Mouse (Mus musculus): ENCODE results near the gene D030056L22Rik.

D030056L22Rik gene

DNA sequence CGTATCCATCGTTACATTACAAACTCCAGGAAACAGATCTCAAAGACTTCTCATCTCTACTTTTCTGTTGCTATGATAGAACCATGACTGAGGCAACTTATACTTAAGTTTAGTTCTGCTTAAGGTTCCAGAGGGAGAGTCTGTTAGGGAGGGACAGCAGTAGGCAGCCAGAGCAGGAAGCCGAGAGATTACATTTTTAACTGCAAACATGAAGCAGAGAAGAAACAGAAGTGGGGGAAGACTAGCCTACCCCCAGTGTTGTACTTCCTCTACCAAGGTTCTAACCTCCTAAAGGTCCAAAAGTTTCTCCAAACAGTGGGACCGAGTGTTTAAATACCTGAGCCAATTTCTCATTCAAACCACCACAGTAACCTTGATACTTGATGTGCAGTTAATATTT lies 22.9 kb downstream of the D030056L22Rik start:
- DNase-seq: no peak

DNA sequence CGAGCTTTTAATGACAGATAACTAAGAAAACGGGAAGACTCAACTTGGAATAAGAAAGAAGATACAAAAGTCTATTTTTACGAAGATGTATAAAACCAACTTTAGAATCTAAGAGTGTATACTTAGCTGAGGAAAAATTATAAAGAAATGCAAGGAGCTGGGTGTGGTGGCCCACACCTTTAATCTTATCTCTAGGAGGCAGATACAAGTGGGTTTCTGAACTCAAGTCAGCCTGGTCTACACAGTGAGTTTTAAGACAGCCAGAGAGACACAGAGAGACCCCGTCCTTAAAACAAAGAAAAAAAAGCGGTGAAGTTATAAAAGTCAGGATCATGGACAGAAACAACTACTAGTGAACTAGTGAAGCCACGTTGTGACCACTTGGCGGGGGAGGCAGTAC lies 26.2 kb downstream of the D030056L22Rik start:
- no peak for DNase-seq

DNA sequence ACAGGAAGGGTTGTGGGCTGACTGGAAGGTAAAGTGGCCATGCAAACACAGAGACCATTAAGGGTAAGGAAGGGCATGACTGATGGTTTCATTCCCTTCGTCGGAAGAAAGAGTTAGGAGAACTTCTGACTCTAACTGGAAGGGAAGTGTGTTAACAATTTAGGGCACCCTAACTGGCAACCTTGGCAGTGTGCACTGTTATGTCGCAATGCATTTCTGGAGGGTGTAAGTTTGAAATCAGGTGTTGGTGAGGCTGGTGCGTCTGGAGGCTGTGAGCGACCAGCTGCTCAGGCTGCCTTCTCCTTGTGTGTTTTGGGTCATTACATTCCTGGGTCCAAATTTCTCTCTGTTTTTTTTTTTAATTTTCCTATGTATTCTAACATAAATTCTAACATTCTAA lies 31.0 kb downstream of the D030056L22Rik start:
- DNase-seq: peak; percentile 41

GRCm38 (mm10) chr19:18746576-18747340 lies 33.8 kb downstream of the D030056L22Rik start:
- no peak for DNase-seq

DNA sequence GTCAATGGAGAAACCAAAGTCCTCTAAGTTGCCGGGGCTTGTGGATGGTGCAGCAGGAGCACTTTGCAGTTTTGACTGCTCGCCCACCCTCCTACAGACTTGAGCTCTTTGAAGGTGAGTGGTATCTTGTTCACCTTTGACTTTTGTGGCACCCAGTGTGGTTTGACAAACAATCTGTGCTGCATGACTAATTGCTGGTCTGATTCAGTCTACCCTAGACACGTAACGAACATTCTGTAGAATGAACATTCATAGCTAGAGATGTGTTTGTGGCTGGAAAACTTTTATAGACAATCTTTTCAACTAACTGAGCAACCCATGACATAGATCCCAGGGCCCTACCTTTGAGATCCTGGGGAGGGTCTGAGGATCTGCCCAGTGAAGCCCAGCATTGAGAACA lies 34.4 kb downstream of the D030056L22Rik start:
- DNase-seq: no peak

DNA sequence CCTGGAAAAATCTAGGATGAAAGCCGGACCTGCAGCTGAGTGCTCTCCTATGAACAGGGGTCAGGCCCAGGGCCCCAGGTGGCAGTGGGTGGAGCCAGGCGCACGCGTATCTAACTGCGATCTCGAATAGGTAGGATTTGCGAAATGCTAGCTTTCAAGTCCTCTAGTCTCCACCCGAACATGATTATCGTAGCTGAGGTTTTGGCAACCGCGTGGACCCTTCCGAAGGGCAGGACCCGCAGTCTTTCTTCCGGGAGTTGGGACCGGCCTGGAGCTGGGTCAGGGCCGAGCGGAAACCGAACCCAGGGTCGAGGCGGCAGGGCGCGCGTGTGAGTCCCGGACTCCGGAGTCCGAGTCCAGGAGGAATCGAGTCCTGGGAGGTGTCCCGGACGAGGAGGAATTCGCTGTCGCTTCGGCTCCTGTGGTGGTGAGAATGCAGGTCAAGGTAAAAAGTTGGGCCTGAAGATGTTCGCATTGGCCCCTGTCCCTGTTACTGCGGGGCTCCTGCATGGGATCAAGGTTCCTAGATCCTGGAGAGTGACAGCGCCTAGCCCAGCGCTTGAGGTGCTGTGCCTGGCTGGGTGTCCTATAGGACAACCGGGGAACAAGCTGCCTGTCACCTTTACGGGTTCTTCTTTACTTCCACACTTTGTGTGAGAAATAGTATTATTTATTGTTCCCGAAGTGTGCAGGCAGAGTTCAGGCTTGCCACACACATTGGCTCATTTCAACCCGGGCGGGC lies 36.8 kb downstream of the D030056L22Rik start, which contains the start of gene Trpm6:
Gene Trpm6, plus strand, starts transcription at position 386 of the 742 bp plus-strand sequence.
- DNase-seq: peak; percentile 44

DNA sequence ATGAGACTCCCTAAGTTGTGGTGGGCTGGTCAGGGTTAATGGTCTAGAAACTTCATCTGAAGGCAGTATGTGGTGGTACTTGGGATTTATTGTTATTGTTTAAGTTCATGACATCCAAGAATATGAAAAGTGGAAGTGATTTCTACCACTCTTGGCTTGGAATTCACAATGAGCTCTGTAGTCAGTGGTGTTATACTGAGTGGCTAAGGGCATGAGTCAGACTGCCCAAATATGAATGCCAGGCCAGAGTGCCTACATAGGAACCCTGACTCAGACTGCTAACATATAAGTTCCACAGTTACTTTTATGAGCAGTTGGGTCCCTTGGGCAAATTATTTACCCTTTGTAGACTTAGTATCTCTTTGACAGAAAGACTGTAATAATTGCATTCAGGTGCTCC lies 44.2 kb downstream of the D030056L22Rik start:
- no peak for DNase-seq

DNA sequence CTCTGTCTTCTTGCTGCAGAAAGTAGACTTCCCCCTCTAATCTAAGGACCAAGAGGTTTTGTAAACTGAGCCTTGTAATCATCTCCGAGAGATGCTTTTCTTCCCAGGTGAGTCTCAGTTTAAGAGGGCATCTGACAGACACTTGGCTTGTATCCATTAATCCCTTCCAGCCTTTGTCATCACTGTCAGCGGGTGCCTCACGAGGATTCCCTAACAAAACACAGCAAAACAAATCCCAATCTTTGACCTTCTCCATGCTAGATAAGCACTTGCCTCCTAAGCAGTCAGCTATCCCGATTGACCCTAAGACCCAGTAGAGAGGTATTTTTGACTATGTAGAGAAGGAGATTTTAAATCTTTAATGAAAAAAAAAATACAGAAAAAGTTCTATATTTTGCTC lies 44.7 kb downstream of the D030056L22Rik start:
- DNase-seq: no peak

DNA sequence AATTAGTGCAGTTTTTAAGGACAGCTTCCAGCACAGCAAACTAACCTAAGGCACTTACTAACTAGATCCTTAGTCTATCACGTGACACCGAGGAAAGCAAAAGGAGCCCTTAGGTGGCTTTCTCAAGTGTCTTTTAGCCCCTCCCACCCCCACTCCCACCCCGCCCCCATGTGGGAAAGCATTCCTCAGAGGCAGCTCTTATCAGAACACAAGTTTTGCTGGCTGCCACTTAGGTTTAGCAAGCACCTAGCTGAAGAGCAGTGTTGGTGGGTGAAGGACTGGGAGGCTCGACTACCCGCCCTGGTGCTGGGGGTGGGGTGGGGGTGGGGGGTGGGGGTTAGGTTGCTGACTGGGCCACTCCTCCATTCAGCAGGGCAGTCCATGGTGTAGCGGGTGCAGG lies 45.3 kb downstream of the D030056L22Rik start:
- DNase-seq: peak; percentile 47

GRCm38 (mm10) chr19:18758916-18759315 lies 45.9 kb downstream of the D030056L22Rik start:
- DNase-seq: peak; percentile 24

- no peak for DNase-seq
Measured at GRCm38 (mm10) chr19:18766399-18766798, 53.4 kb downstream of the D030056L22Rik start.
